Mouse (Mus musculus) heart, postnatal 14 days (tissue): ENCODE results near the gene Fam83c. TPM values are rescaled to one million over a fixed set of nuclear protein-coding genes. Genes with fewer than 3 reads are reported as not detected.

ENCODE experiments used
- DNase-seq, 2 experiments: peaks; one replicate each; pipeline ENCODE4 v3.0.0; 2021 to 2022
- intact Hi-C: fragments of 180-260 bp; cut with DNase I; formaldehyde crosslinking; loops from one replicate; pipeline ENCODE4 v1.15.1; 2025
- total RNA-seq, 2 experiments: library from RNA; stranded (reverse); gene quantifications; 2 replicates each; pipeline ENCODE4 v1.2.3; 2021

Gene Fam83c
- total RNA-seq, 2 experiments from 2014 or later = not detected

GRCm38 (mm10) chr2:155804053-155804452, 30.6 kb downstream of the Fam83c start:
- intact Hi-C loops = no loop called here
- DNase-seq = no peak

- intact Hi-C loops = no loop called here
- no peak for DNase-seq
These were observed 31.9 kb downstream of the Fam83c start for GRCm38 (mm10) chr2:155802761-155803160.

GRCm38 (mm10) chr2:155798613-155799012, 36.0 kb downstream of the Fam83c start:
- DNase-seq = no peak
- intact Hi-C loops = no loop called here

DNA sequence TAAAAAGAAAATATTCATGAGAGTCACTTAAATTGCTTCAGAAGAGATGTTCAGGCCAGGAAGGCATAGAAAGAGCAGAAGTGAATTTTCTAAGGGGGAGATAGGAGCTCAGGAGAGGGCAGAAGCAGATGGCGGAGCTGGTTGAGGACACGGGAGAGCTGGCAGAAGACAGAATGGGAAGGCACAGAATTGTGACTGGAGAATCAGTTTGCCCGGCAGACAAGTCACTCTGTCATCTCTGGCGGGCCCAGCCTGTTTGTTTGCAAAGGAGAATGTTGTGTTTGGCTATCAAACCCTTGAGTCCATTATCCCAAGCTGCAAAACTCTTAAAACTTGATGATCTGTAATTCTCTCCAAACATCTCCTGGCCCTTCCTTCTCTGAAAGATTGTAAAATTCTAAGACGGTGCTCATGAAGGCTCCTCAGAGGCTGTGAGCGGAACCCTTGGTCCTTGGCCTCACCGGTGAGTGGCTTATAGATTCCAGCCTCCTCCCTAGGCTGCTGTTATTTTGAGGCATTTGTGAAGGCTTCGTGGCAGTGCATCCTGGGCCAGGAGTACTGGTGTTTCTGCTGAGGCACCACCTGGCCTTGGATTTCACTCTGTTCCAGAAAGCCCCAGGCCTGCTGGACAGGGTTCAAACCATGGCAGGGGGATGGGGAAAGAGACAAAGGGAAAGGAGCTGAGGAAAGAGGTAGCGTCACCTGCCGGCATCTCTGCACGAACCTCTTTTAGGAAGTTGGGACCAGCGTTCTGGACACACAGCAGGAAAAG, 39.8 kb downstream of the Fam83c start:
- no peak for DNase-seq
- intact Hi-C loops = no loop called here

DNA sequence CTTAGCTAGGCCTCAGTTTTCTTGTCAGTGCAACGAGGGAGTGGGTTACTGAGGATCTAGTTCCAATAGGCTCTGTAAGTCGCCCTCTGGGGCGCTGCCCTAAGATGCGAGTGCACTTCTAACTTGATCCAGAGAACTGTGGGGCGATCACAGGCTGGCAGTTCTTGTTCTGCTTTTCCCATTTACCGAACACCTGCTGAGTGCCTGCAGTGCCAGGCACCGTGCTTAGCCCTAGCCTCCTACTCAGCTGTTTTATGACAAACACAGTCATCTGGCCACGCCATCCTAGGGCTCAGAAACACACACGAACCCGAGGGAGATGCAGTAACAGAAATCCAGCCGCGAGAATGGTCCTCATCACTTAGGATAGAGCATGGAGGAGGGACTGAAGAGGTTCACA, 41.8 kb downstream of the Fam83c start:
- intact Hi-C loops = no loop called here
- DNase-seq = no peak

DNA sequence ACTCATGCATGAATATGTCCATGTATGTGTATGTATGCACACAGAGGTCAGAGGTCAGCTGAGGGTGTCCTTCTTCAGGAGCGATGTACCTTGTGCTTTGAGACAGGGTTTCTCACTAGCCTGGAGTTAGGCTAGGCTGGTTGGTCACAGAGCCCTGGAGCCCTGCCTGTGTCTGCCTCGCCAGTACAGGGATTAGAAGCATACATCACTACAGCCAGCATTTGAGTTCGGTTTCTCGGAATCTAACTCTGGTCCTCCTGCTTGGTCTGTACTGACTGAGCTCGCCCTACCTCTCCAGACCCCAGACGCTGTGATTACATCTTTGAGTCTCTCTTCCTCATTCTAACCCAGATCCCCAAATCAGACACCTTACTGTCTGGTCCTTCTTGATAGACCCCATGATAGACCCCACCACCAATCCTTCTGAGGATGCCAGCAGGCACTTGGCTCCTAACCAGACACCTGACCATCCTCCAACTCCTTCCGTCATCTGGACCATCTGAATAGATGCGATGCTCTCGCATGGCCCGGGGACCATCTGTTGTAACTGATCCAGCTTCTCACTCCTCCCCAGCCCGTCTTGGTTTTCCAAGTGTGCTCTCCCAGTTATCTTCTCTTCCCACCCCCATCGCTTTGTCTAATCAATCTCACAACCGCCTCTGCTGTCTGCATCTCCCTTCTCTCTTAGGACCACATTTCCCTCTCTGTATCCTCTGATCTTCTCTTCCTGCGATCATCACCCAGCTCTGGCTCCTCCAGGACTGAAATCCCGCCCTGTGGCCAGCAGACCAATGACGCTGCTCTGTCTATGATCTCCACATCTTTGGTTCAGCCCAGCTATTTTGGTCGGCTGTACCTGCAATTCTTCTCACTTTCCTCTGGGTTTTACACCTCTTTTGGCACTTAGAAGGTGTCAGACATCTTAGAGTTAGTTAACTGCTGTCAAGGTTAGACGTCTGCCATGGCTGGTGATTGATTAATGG, 46.4 kb downstream of the Fam83c start:
- no peak for DNase-seq
- intact Hi-C loops = no loop called here

- no peak for DNase-seq
- intact Hi-C loops = no loop called here
These were observed 47.7 kb downstream of the Fam83c start for GRCm38 (mm10) chr2:155786905-155787304.

DNA sequence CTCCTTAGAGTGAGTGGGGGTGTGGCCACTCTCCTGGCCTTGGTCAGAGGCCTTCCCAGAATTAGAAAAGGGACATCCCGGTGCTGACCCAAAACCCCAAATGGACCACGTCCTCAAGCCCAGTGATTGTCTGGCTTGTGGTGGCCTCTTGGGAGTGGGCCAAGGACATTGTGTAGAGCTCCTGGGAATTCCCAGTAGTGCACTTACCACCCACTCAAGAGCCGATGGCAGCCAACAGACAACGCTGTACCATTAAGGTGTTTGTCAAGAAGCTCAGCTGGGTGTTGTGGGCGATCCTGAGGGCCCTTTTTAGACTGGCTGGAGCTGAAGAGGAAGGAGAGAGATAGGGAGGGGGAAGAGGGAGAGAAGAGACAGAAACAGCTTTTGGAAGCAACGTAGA, 50.1 kb downstream of the Fam83c start:
- intact Hi-C loops = no loop called here
- DNase-seq = no peak

DNA sequence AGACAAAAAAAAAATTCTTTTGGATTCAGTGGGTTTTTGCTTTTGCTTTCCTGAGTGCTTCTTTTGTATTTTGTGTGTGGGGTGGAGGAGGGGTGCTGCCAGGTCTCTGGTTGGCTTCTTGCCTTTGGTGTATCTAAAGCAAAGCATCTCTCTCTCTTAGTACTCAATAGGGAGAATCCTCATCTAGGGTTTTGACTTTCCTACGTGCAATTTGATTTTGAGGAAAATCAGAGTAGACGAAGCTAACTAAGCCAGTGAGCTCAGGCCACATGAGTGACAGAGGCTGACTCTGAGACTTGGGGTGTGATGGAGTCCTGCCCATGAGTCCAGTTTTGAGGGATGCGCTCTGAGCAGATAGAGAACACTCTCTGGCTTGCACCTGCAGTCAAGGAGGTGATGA, 55.1 kb downstream of the Fam83c start:
- DNase-seq = no peak
- intact Hi-C loops = no loop called here

GRCm38 (mm10) chr2:155779066-155779465, 55.6 kb downstream of the Fam83c start:
- DNase-seq = no peak

DNA sequence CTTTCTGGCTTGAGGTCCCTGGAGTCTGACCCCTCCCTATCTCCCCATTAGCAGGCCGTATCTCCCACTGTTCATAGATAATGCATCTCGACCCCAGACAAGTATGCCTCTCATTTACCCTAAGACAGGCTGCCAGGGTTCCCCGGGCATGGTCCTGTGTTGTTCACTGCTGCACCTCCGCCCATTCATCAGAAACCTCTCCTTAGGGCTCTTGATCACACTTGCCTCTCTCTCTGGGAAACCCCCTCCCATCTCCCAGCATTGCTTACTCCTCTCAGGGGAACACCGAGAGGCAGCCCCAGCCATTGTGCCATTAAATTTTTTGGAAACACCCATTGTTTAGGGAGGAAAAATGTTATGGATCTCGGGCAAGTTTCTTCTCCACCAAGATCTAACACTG, 56.6 kb downstream of the Fam83c start:
- intact Hi-C loops = no loop called here

More at GRCm38 (mm10) chr2:155779066-155779465, 55.6 kb downstream of the Fam83c start:
- intact Hi-C loops = no loop called here

DNA sequence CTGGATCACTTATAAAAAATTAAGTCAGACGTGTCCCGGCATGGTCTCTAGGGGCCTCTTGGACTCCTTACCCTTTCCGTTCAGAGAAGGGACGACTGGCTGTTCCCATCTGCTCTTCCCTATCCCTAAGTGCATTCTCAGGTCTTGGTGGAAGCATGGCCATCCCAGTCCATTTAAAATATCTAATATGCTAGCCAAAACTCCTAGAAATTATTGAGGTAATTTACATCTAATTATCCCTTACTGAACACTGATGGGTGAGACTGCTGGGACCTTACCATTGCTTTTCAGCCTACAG, 57.0 kb downstream of the Fam83c start:
- DNase-seq = no peak
- intact Hi-C loops = no loop called here

More for the DNA sequence above, 56.6 kb downstream of the Fam83c start:
- DNase-seq = no peak

Other genes with a start within 250 kb of the Fam83c start
- gene Gss, start 242.0 kb downstream of the Fam83c start, total RNA-seq = 10 to 100 TPM; 14.5 to 15.9 TPM
- gene Myh7b, start 223.6 kb downstream of the Fam83c start, total RNA-seq = 10 to 100 TPM; 31.7 to 37.8 TPM
- gene Trpc4ap, start 142.5 kb downstream of the Fam83c start, total RNA-seq = 10 to 100 TPM; 81.3 to 82.5 TPM
- gene Edem2, start 105.4 kb downstream of the Fam83c start, total RNA-seq = 1 to 10 TPM; 7.8 to 9.5 TPM
- gene Gm17581, start 99.0 kb downstream of the Fam83c start, total RNA-seq = not detected
- gene Procr, start 83.7 kb downstream of the Fam83c start, total RNA-seq = 1 to 10 TPM; 4.8 to 6.1 TPM
- gene Mmp24, start 59.5 kb downstream of the Fam83c start, total RNA-seq = under 1 TPM in 1 of 2 experiments, not detected in 1; 0.07 TPM
- 10 to 100 TPM; 19.1 to 19.3 TPM for gene BC029722, start 15.4 kb downstream of the Fam83c start, total RNA-seq
- gene Eif6, start 7.9 kb downstream of the Fam83c start, total RNA-seq = 10 to 100 TPM; 54.3 to 69.8 TPM
- 100 to 1,000 TPM; 186 to 221 TPM for gene Uqcc1, start 95.5 kb upstream of the Fam83c start, total RNA-seq
- gene Gm15557, start 105.9 kb upstream of the Fam83c start, total RNA-seq = not detected
- not detected for gene Gdf5, start 110.5 kb upstream of the Fam83c start, total RNA-seq
- gene Cep250, start 121.6 kb upstream of the Fam83c start, total RNA-seq = 1 to 10 TPM; 6.7 to 9.1 TPM
- gene 6430550D23Rik, start 173.1 kb upstream of the Fam83c start, total RNA-seq = under 1 TPM; 0.26 to 0.66 TPM
- 10 to 100 TPM; 65.2 to 71.2 TPM for gene Ergic3, start 173.2 kb upstream of the Fam83c start, total RNA-seq
- gene Fer1l4, start 218.1 kb upstream of the Fam83c start, total RNA-seq = not detected
- gene Spag4, start 230.3 kb upstream of the Fam83c start, total RNA-seq = 1 to 10 TPM in 1 of 2 experiments, under 1 TPM in 1; 0.29 to 1.2 TPM